Mouse (Mus musculus) cerebellum, adult 2 months (tissue): ENCODE measurements around the gene Pdia5. TPM values are rescaled to one million over a fixed set of nuclear protein-coding genes. Genes with fewer than 3 reads are reported as not detected.

Source experiments
- DNase-seq, 2 experiments: peaks; one replicate each; pipeline ENCODE4 v3.0.0; 2021
- H3K27ac ChIP-seq: fragments of 200-500 bp; 2 replicates; pipeline ENCODE4 v1.5.1; 2012; ENCODE audit warnings: low read length, control low read depth, inconsistent platforms; ENCODE audit not compliant: insufficient read depth
- H3K27me3 ChIP-seq: fragments of 200-500 bp; 2 replicates; pipeline ENCODE4 v1.6.1; 2012; ENCODE audit warnings: inconsistent platforms, mild to moderate bottlenecking, low read length, moderate library complexity; ENCODE audit not compliant: control insufficient read depth, insufficient read depth
- H3K4me1 ChIP-seq: fragments of 200-500 bp; 2 replicates; pipeline ENCODE4 v1.6.1; 2011; ENCODE audit warnings: low read length; ENCODE audit not compliant: control insufficient read depth, insufficient read depth
- H3K4me3 ChIP-seq: fragments of 200-500 bp; replicated peaks from 2 replicates; pipeline ENCODE3; 2011; ENCODE audit warnings: mild to moderate bottlenecking, low read depth, low read length, control low read depth; ENCODE audit not compliant: insufficient read depth
- CTCF ChIP-seq: fragments of 200-500 bp; IDR thresholded peaks from 2 replicates; pipeline ENCODE4 v1.5.1; 2011; ENCODE audit warnings: low read depth, mild to moderate bottlenecking, control low read depth, low read length, moderate library complexity, borderline replicate concordance; ENCODE audit not compliant: insufficient read depth
- POLR2A ChIP-seq: fragments of 200-500 bp; IDR thresholded peaks from 2 replicates; pipeline ENCODE4 v1.6.1; 2011; ENCODE audit warnings: low read length, control low read depth, borderline replicate concordance; ENCODE audit not compliant: insufficient read depth
- WGBS: fragments of 180-500 bp; shearing (Covaris S2); methylation state at CpG from one replicate; pipeline ENCODE4 v1.1.7; 2018; 5-methylcytosine and 5-hydroxymethylcytosine counted together
- polyA plus RNA-seq: library from polyadenylated mRNA; depleted of rRNA; stranded (reverse); fragments of >200 nt; gene quantifications from 2 replicates; pipeline ENCODE4 v1.2.3, GENCODE M21; 2012; rRNA removed

Gene Pdia5
- 2.3 and 3.4 TPM in 2 replicates for polyA plus RNA-seq

DNA sequence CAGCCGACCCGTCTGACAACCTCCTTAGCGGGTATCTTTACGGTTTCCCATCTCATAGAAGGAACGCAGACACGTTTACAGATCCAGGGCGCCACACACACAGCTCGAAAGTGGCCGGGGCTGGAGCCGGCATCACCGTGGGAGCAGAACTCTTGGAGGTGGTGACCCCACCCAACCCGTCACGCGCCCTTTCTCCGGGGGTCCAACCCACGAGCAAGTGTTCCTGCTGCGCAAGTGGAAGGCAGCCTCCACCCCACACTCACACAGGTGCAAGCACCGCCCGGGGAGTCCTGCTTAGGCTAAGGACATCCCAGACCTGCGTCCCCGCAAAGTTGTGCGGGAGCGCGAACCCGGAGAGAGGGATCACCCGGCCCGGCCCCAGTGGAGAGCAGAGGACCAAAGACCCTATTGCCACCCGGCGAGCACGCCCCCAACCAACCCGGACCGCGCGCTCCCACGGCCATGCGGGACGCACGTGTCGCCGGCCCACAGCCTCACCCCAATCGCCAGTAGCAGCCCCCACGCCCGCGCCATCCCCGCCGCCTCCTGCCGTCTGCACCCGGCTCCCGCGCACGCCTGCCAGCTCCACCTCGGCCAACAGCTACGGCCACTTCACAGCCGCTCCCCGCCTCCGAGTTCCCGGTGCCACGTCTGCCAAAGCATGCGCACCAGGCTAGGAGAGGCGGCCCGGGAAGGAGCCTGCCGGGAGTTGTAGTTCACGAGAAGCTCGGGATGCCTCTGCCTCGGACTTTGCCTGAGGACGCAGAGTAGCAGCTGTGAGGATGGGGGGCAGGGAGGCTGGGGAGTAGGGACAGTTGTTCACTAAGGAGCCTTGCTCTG, at the start of gene Pdia5:
TSS of gene Pdia5 (minus strand) at position 643 of the 840 bp plus-strand sequence.
- no peaks in the 10 kb centered on the region for H3K27me3 ChIP-seq
- DNase-seq, result peak; percentile 92 to 93
- H3K4me3 ChIP-seq, result peak within 1 kb of the TSS; percentile 65
- no peak within 1 kb of the TSS for H3K27ac ChIP-seq
- under 1% methylated on average over 66 of the region's 66 CpGs for WGBS
- H3K4me1 ChIP-seq, result peaks cover 9% of the 10 kb centered on the region
- TF ChIP-seq POLR2A (no peak), CTCF (no peak)

- Histone ChIP-seq H3K4me3 (no peak overlapping the region), H3K27me3 (no peaks in the 10 kb centered on the region; the same call in 1 of the 2 replicates), H3K4me1 (no peaks in the 10 kb centered on the region), H3K27ac (no peak overlapping the region)
- TF ChIP-seq POLR2A (no peak), CTCF (no peak)
- no peak for DNase-seq
- 72% methylated on average over 10 of the region's 10 CpGs for WGBS
These were observed 48.4 kb upstream of the Pdia5 start for GRCm38 (mm10) chr16:35539041-35539440.

- DNase-seq, result no peak
- no peak overlapping the region for H3K27ac ChIP-seq
- TF ChIP-seq POLR2A, result no peak
- 92% methylated on average over 8 of the region's 8 CpGs for WGBS
- H3K27me3 ChIP-seq, result no peaks in the 10 kb centered on the region; the same call in 1 of the 2 replicates
- no peak overlapping the region for H3K4me3 ChIP-seq
- H3K4me1 ChIP-seq, result no peaks in the 10 kb centered on the region
These were observed 47.0 kb upstream of the Pdia5 start for GRCm38 (mm10) chr16:35537651-35538050.

- 76% methylated on average over 3 of the region's 3 CpGs for WGBS
- no peaks in the 10 kb centered on the region; the same call in 1 of the 2 replicates for H3K27me3 ChIP-seq
- H3K27ac ChIP-seq, result no peak overlapping the region
These were observed 44.0 kb upstream of the Pdia5 start for GRCm38 (mm10) chr16:35534630-35535029.

DNA sequence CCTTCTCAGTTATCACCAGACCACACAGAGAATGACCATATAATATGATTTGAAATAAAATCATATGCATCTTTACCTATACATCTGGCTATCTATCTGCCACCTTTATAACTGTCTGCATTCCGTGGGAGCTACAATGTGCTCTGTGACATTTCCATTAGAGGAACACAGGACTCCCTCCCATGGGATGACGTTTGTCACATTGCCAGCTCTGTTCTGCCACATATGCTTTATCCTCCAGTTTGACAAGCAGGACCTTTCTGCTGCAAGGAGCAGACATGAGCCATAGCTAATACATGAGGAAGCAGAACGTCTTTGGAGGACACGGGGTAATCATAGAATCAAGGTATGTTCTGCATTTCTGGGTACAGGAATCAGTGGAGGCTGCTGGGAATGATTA, 33.5 kb upstream of the Pdia5 start:
- Histone ChIP-seq H3K27ac (no peak overlapping the region), H3K4me3 (no peak overlapping the region), H3K4me1 (0 out of 2 replicates have a peak, but pooled peaks cover 2% of the 10 kb centered on the region), H3K27me3 (no peaks in the 10 kb centered on the region)
- no peak for DNase-seq
- TF ChIP-seq CTCF (no peak), POLR2A (no peak)
- 29% methylated on average over 4 of the region's 4 CpGs for WGBS

More at GRCm38 (mm10) chr16:35534630-35535029, 44.0 kb upstream of the Pdia5 start:
- H3K4me3 ChIP-seq, result no peak overlapping the region
- DNase-seq, result no peak
- no peaks in the 10 kb centered on the region for H3K4me1 ChIP-seq
- TF ChIP-seq POLR2A (no peak), CTCF (no peak)

- Histone ChIP-seq H3K4me3 (no peak overlapping the region), H3K27me3 (no peaks in the 10 kb centered on the region), H3K4me1 (0 out of 2 replicates have a peak, but pooled peaks cover under 1% of the 10 kb centered on the region), H3K27ac (no peak overlapping the region)
- TF ChIP-seq CTCF (no peak), POLR2A (no peak)
- no peak for DNase-seq
- 51% methylated on average over 7 of the region's 7 CpGs for WGBS
These were observed 28.6 kb upstream of the Pdia5 start for GRCm38 (mm10) chr16:35519245-35519644.

DNA sequence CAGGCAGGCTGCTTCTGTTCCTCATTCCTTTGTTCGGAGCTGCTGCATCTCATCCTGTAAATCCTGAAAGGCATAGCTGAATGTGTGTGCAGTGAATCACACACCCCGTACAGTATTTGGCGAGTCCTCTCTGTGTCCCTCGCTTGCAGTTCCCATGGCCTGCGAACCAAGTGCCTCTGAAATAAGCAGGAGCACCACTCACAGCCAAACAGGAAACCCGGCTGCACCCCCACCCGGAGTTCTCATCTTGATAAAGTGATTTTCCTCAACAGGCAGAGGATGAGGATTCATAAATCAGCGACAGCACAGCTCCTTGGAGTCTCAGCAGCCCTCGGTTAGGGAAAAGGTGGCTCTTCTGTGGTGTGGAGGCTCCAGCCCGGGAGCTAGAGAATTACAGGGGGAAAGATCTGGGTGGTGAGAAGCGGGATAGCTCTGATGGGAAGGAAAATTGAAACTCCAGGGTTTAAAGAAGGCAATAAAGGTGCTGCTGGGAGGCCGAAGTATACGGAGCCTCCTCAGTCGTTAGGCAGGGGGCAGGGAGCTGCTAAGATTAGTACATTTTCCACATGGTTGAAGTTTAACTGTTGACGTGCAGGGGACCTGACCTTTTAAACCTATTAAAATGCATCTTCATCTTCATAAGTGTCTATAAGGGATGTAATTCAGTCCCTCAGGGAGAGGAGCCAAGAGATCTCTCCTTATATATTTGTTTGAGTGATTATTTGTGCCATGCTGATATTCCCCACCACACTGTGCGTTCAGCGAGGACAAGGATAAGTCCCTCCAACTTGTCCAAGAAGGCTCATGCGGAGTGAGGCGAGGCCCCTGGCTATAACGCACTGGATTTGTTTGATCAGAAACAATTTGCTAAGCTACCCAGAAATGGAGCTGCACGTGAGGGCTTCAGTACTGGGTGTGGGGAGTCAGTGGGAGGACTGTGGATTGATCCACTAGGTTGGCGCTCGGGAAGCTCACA, 27.6 kb upstream of the Pdia5 start:
- 71% methylated on average over 23 of the region's 23 CpGs for WGBS
- TF ChIP-seq POLR2A (no peak), CTCF (no peak)
- no peak for DNase-seq
- no peak overlapping the region for H3K27ac ChIP-seq
- H3K4me1 ChIP-seq, result no peaks in the 10 kb centered on the region
- H3K27me3 ChIP-seq, result no peaks in the 10 kb centered on the region
- no peak overlapping the region for H3K4me3 ChIP-seq
